Mouse (Mus musculus) forebrain, embryonic 16.5 days (tissue): ENCODE measurements at regions not wholly inside any gene's neighbourhood (a gene's known extent, or its start where the extent isn't known, plus 50 kb on each side); places are given as distances from the start of the nearest gene placed in this dataset.
A peak's percentile ranks its signal among the peaks of the same experiment; 100 is the strongest.

Experiments
- ATAC-seq: fragments of 200-750 bp; cut with Nextera tagmentation; 2 replicates; pipeline ENCODE4 v1.8.0; 2017; ENCODE audit warnings: mild to moderate bottlenecking, moderate library complexity
- H3K27ac ChIP-seq: fragments of 300-500 bp; sonication (generic); 2 replicates; pipeline ENCODE4 v1.5.1; 2014; ENCODE audit warnings: low read length, control low read depth
- H3K27me3 ChIP-seq: fragments of 300-500 bp; sonication (generic); replicated peaks from 2 replicates; pipeline ENCODE4 v1.6.1; 2014; ENCODE audit warnings: low read length; ENCODE audit not compliant: control insufficient read depth, insufficient read depth
- H3K36me3 ChIP-seq: fragments of 300-500 bp; sonication (generic); 2 replicates; pipeline ENCODE4 v1.6.1; 2014; ENCODE audit not compliant: control insufficient read depth, insufficient read depth
- H3K4me1 ChIP-seq: fragments of 300-500 bp; sonication (generic); replicated peaks from 2 replicates; pipeline ENCODE4 v1.6.1; 2014; ENCODE audit warnings: low read length; ENCODE audit not compliant: control insufficient read depth, insufficient read depth
- H3K4me2 ChIP-seq: fragments of 300-500 bp; sonication (generic); 2 replicates; pipeline ENCODE4 v1.6.1; 2014; ENCODE audit warnings: mild to moderate bottlenecking, low read length, control low read depth
- H3K4me3 ChIP-seq: fragments of 300-500 bp; sonication (generic); replicated peaks from 2 replicates; pipeline ENCODE4 v1.5.1; 2014; ENCODE audit warnings: mild to moderate bottlenecking, low read length, control low read depth
- H3K9ac ChIP-seq: fragments of 300-500 bp; sonication (generic); replicated peaks from 2 replicates; pipeline ENCODE4 v1.6.1; 2014; ENCODE audit warnings: low read depth, low read length, control low read depth
- H3K9me3 ChIP-seq: fragments of 300-500 bp; sonication (generic); 2 replicates; pipeline ENCODE4 v1.6.1; 2016; ENCODE audit warnings: low read length; ENCODE audit not compliant: control insufficient read depth
- WGBS: fragments of 180-500 bp; shearing (Covaris S2); extraction: QIAGEN DNeasy Blood & Tissue Kit; methylation state at CpG from one replicate; pipeline ENCODE4 v1.1.7; 2014; 5-methylcytosine and 5-hydroxymethylcytosine counted together

DNA sequence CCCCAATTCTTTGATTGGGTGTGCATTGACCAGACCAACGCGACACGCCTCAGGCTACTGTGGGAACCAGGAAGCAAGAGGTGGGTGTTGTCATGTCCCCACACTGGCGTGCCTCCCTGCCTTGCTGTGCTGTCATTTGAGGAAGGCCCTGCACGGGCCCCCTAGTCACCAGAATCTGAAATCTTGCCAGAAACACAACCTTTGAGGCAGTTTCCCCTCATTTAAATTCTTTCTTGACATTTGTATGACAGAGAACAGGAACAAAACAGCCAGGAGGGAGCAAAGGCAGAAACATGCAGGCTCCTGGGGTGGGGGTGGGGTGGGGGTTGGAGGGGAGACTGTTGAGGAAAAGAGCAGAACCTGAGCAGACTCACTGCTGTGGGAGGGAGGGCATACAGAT is 309.5 kb downstream of the Mroh4 start:
- Histone ChIP-seq H3K27me3 (no peaks in the 10 kb centered on the region), H3K36me3 (no peaks in the 10 kb centered on the region), H3K9me3 (no peaks in the 10 kb centered on the region), H3K4me3 (no peak overlapping the region), H3K4me1 (peaks cover 19% of the 10 kb centered on the region), H3K4me2 (no peak overlapping the region), H3K27ac (no peak overlapping the region), H3K9ac (no peak overlapping the region)
- no peak for ATAC-seq
- 55% methylated on average over 5 of the region's 5 CpGs for WGBS

DNA sequence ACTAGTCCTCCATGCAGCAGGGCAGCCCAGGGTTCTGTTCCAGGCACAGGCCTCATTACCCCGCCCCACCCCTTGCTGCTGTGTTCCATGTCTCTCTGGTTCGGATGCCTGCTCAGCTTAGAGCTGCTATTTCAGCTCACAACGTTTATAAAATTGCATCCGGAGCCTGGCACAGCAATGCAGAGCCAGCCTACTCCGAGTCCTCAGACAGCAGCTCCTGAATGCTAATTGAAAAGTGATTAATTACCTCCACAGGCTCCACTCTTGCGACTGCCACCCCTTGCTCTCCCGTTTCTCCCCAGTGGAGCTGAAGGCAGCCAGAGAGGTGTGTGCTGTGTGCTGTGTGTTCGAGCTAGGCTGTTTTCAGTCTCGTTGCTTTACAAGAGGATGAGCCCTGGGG is 310.6 kb downstream of the Mroh4 start:
- H3K9me3 ChIP-seq: no peaks in the 10 kb centered on the region
- 18% methylated on average over 9 of the region's 9 CpGs for WGBS

DNA sequence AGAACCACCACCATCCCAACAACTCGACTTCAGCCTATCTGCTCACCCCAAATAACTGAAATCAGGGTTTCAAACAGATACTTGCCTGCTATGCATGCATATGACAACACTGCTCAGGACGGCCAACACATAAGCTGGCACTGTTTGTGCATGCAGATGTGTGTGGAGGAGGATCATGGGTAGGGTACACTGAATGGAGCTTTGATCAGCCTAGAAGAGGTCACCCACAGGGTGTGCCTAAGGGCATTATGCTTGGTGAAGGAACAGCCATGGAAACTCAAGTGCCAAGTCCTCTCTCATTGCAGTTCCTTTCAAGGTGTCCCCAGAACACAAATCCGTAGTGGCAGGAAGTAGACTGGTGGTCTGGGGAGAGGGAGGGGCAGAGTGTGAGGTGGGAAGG is 316.7 kb downstream of the Mroh4 start:
- H3K9me3 ChIP-seq: no peaks in the 10 kb centered on the region
- no peaks in the 10 kb centered on the region for H3K27me3 ChIP-seq
- no peak overlapping the region for H3K27ac ChIP-seq
- no peak overlapping the region for H3K9ac ChIP-seq
- H3K4me2 ChIP-seq: no peak overlapping the region
- H3K36me3 ChIP-seq: no peaks in the 10 kb centered on the region
- peaks cover 19% of the 10 kb centered on the region for H3K4me1 ChIP-seq
- ATAC-seq: no peak
- no peak overlapping the region for H3K4me3 ChIP-seq
- whole genome bisulfite sequencing: 52% methylated on average over 3 of the region's 3 CpGs

More for the DNA sequence above, 310.6 kb downstream of the Mroh4 start:
- no peaks in the 10 kb centered on the region for H3K27me3 ChIP-seq
- no peak overlapping the region for H3K9ac ChIP-seq
- peaks cover 19% of the 10 kb centered on the region for H3K4me1 ChIP-seq
- no peak overlapping the region for H3K4me2 ChIP-seq
- no peak overlapping the region for H3K27ac ChIP-seq
- no peak overlapping the region for H3K4me3 ChIP-seq
- H3K36me3 ChIP-seq: no peaks in the 10 kb centered on the region
- ATAC-seq: peak; percentile 57

DNA sequence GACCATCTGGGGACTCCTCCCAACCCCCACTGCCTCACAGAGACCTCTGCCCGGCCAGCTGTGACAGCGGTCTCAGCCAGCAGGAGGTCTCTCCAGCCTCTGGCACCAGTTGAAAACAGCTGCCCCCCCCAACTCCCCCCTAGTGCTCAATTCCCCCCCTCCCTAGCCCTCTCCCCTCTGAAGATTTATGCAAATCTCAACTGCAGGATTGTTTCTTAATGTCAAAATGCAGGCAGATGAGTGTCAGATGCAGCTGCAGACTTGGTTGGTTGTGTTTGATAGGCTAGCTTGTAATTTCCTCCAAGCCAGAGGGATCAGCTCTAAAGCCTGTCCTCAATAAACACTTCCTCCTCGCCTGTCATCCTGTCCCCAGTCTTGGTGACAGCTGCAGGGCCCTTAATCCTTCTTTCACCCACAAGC is 317.7 kb downstream of the Mroh4 start:
- Histone ChIP-seq H3K4me1 (peaks cover 19% of the 10 kb centered on the region), H3K27me3 (no peaks in the 10 kb centered on the region), H3K36me3 (no peaks in the 10 kb centered on the region), H3K9ac (no peak overlapping the region), H3K4me3 (no peak overlapping the region), H3K4me2 (no peak overlapping the region), H3K27ac (no peak overlapping the region), H3K9me3 (no peaks in the 10 kb centered on the region)
- ATAC-seq: peak; percentile 41; the same call in 1 of the 2 replicates
- 15% methylated on average over 3 of the region's 3 CpGs for WGBS

DNA sequence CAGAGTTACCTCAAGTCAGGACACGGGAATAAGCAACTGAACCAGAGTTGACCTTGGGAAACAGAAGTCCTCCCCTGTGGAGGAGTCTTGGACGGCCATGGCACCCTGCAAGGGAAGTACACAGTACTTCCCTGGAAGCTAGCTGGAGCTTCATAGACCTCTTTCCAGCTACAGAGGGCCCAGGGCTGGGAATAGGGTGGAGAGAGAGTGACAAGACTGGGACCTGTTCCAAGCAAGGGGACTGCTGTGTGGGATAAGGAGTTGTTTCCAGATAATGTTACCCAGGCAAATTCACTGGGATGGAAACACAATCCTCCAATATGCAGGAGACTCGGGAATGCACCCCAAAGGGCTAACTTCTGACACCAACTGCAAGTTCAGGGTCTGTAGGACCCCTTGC is 325.1 kb downstream of the Mroh4 start:
- 39% methylated on average over 3 of the region's 3 CpGs for WGBS
- H3K27ac ChIP-seq: no peak overlapping the region
- H3K36me3 ChIP-seq: no peaks in the 10 kb centered on the region
- H3K9me3 ChIP-seq: no peaks in the 10 kb centered on the region
- no peak overlapping the region for H3K4me2 ChIP-seq
- no peaks in the 10 kb centered on the region for H3K4me1 ChIP-seq
- no peak overlapping the region for H3K4me3 ChIP-seq
- no peak for ATAC-seq
- no peak overlapping the region for H3K9ac ChIP-seq
- no peaks in the 10 kb centered on the region for H3K27me3 ChIP-seq

DNA sequence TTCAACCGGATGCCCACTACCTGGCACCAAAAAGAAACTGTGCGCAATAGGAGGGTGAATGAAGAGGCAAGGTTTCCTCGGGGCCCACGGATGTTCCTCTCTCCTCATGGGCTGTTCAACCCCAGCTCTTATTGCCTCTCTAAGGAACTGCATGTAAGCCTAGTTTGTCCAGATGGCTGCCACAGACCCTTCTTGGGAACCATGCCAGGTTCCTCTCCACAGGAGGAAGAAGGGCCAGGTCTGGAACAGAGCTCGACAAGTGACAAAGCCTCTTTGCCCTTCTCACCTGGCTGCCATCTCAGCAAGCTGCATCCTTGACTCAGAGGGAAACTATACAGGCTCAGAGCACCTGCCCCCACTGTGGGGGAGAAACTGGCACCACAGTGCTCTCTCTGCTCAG is 329.6 kb downstream of the Mroh4 start:
- no peaks in the 10 kb centered on the region for H3K9me3 ChIP-seq
- H3K4me1 ChIP-seq: no peaks in the 10 kb centered on the region
- H3K4me2 ChIP-seq: no peak overlapping the region
- ATAC-seq: no peak
- H3K4me3 ChIP-seq: no peak overlapping the region
- 78% methylated on average over 5 of the region's 5 CpGs for WGBS
- no peaks in the 10 kb centered on the region for H3K27me3 ChIP-seq
- no peak overlapping the region for H3K9ac ChIP-seq
- H3K36me3 ChIP-seq: no peaks in the 10 kb centered on the region
- H3K27ac ChIP-seq: no peak overlapping the region

DNA sequence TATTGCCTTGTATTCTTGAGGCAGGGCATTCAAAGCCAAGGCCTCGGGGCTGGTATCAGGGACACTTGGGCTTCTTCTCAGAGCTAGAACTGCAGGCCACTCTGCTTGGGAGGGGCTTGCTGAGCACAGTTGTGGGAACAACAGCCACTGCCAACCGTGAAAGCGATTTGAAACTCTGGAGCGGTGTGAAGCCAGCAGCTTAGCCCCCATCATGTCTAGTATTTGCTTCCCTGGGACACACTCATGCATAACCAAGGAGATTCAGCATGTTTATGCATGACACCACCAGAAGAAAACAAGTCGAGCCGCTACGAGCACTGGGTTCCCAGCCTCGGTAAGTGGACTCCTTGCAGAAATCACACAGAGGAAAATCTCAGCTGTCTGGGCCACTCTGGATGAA is 339.9 kb downstream of the Mroh4 start:
- Histone ChIP-seq H3K4me3 (no peak overlapping the region), H3K27me3 (no peaks in the 10 kb centered on the region), H3K4me2 (no peak overlapping the region), H3K36me3 (no peaks in the 10 kb centered on the region), H3K9ac (no peak overlapping the region), H3K4me1 (peaks cover 13% of the 10 kb centered on the region), H3K9me3 (no peaks in the 10 kb centered on the region), H3K27ac (no peak overlapping the region)
- peak; percentile 72 for ATAC-seq
- 45% methylated on average over 8 of the region's 8 CpGs for WGBS

DNA sequence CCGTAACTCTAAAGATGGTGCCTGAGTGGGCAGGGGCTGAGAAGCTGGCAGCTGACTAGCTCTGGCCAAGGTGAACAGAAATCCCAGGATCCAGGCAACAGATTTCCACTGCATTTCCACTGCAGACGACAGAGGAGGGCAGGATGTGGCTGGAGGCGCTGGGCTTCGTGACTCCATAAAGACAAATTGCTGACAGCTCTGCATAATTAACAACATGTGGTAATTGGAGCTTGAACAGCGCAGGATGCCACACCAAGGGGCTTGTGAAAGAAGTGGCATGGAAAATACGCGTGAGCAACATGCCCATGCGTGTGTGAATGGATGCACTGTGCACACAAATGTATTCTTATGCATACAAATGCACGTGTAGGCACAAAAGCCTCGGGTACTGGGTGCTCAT is 341.5 kb downstream of the Mroh4 start:
- H3K27ac ChIP-seq: no peak overlapping the region
- 0 out of 2 replicates have a peak, but pooled peaks have one; percentile 39 for ATAC-seq
- H3K27me3 ChIP-seq: no peaks in the 10 kb centered on the region
- no peak overlapping the region for H3K4me2 ChIP-seq
- no peak overlapping the region for H3K4me3 ChIP-seq
- 45% methylated on average over 10 of the region's 10 CpGs for WGBS
- H3K9me3 ChIP-seq: no peaks in the 10 kb centered on the region
- no peaks in the 10 kb centered on the region for H3K36me3 ChIP-seq
- no peak overlapping the region for H3K9ac ChIP-seq
- H3K4me1 ChIP-seq: peaks cover 13% of the 10 kb centered on the region

DNA sequence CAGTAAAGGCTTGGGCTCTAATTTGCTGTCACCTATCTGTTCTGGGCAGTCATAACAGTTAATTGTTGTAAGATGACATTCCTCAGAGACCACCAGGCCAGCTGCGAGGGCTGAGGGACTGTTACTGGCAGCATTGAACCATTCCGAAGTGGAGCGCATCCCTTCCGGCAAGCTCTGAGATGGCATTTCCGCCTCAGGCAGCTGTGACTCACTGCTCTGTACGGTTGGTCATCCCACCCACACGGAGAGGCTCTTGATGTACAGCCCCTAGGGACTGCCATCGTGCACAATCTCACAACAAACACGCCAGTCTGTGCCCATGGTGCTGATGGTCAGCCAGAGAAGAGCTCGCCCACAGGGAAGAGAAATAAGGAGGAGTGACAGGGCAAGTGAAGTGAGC is 342.0 kb downstream of the Mroh4 start:
- H3K36me3 ChIP-seq: no peaks in the 10 kb centered on the region
- no peak overlapping the region for H3K4me2 ChIP-seq
- no peaks in the 10 kb centered on the region for H3K27me3 ChIP-seq
- ATAC-seq: no peak
- H3K4me3 ChIP-seq: no peak overlapping the region
- no peak overlapping the region for H3K9ac ChIP-seq
- 88% methylated on average over 10 of the region's 10 CpGs for WGBS
- H3K4me1 ChIP-seq: peaks cover 13% of the 10 kb centered on the region
- no peak overlapping the region for H3K27ac ChIP-seq
- H3K9me3 ChIP-seq: no peaks in the 10 kb centered on the region

DNA sequence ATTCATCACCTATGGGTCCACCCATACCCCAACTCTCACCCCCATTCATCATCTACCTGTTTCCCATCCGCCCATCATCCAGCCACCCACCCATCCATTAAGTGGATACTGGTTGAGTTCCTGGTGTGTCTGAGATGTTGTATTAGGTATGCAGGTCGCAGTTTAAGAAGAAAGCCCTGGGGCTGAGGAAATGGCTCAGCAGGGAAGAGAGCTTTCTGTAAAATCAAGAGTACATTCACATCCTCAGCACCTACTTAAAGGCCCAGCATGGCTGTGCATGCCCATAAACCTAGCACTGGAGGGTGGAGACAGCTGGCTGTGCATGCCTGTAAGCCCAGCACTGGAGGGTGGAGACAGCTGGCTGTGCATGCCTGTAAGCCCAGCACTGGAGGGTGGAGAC is 348.7 kb downstream of the Mroh4 start:
- Histone ChIP-seq H3K36me3 (no peaks in the 10 kb centered on the region), H3K4me1 (peaks cover 5% of the 10 kb centered on the region), H3K9ac (no peak overlapping the region), H3K4me3 (no peak overlapping the region), H3K27ac (no peak overlapping the region), H3K9me3 (no peaks in the 10 kb centered on the region), H3K4me2 (no peak overlapping the region), H3K27me3 (no peaks in the 10 kb centered on the region)
- ATAC-seq: no peak
- 88% methylated on average over 2 of the region's 2 CpGs for WGBS
